Mouse (Mus musculus): ENCODE measurements at regions not wholly inside any gene's neighbourhood (a gene's known extent, or its start where the extent isn't known, plus 50 kb on each side); places are given as distances from the start of the nearest gene placed in this dataset.
A peak's percentile ranks its signal among the peaks of the same experiment; 100 is the strongest.
"Not testable (repeated sequence)": the region's sequence is repeated elsewhere in the genome, so short reads cannot be mapped to it uniquely, and the experiment has no call there.

GRCm38 (mm10) chr7:113694466-113694865 is 71.3 kb upstream of the Spon1 start:
- no peak for DNase-seq (ENCODE audit: low read depth, low spot score)

GRCm38 (mm10) chr7:113705929-113706328 is 59.9 kb upstream of the Spon1 start:
- DNase-seq (ENCODE audit: low read depth, low spot score): peak; percentile 43

DNA sequence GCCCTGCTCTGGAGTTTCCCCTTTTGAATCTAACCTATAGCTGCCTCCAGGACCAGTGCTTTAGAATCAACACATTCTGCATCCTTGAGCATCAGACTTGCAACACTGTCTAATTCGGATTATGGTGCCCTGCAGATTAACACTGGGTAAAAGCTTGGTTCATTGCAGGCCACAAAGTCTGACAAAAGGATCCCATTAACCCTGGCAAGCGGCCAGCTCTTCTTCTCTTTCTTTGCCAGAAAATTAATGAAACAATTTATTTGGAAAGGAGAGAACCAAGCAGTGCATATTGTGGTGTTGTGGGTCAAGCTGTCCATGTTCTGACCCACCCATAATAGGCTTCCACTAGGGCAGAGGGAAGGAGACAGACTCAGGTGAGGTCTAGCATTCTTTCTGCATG is 58.2 kb upstream of the Spon1 start:
- DNase-seq (ENCODE audit: low read depth, low spot score): no peak

GRCm38 (mm10) chr7:113710541-113711270 is 55.1 kb upstream of the Spon1 start:
- peak; percentile 74 for DNase-seq (ENCODE audit: low read depth, low spot score)

DNA sequence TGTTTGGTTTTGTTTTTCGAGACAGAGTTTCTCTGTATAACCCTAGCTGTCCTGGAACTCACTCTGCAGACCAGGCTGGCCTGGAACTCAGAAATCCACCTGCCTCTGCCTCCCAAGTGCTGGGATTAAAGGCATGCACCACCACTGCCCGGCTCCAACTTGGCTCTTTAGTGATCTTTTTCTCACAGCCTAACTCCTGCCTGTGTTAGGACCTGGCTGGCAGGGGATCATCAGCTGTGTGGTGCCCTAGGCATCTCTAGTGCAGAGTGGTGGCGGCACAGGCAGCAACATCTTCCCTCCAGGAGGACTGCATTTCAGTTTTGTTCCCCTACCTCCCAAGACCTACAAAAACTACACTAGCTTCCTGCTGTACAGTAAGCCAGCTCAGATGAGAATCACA is 54.4 kb upstream of the Spon1 start:
- not testable (repeated sequence) for DNase-seq (ENCODE audit: low read depth, low spot score)

Measured in A20 (cell line).